In genomic region chr4:123916748-123917547, GRCm38 (mm10) we compare ENCODE assay signal across 8 mouse cellular contexts. TPM values are rescaled to one million over a fixed set of nuclear protein-coding genes. Genes with fewer than 3 reads are reported as not detected.
DNase-seq lines count a peak whose midpoint lies in the region; ATAC-seq lines count a peak whose summit lies in the region.

Gene Rragc (plus strand): TSS chr4:123917446.

- H3K27ac ChIP-seq in heart, embryonic 13.5 days (replicated peaks), result peak within 1 kb of the TSS; percentile 92
- peak within 1 kb of the TSS; percentile 91 for H3K27ac ChIP-seq in liver, embryonic 12.5 days
- H3K27ac ChIP-seq in stomach, embryonic 15.5 days, result peak within 1 kb of the TSS; percentile 85

- H3K27me3 ChIP-seq in heart, embryonic 13.5 days (replicated peaks), result no peaks in the 10 kb centered on the region
- no peaks in the 10 kb centered on the region for H3K27me3 ChIP-seq in liver, embryonic 12.5 days (replicated peaks)
- no peaks in the 10 kb centered on the region for H3K27me3 ChIP-seq in stomach, embryonic 15.5 days (replicated peaks)

- peak; percentile 98 for ATAC-seq in erythroid progenitor cell, adult 5-6 weeks (replicated peaks; ENCODE audit: low FRiP score, poor library complexity, severe bottlenecking)
- ATAC-seq in heart, embryonic 13.5 days (ENCODE audit: extremely low read depth, insufficient number of reproducible peaks, low FRiP score, low TSS enrichment), result peak; percentile 98
- ATAC-seq in liver, embryonic 12.5 days, result peak; percentile 98
- peak; percentile 100 for ATAC-seq in stomach, embryonic 15.5 days (ENCODE audit: insufficient read depth, low FRiP score, low read depth)

- peaks cover 42% of the 10 kb centered on the region for H3K36me3 ChIP-seq in heart, embryonic 13.5 days
- peaks cover 37% of the 10 kb centered on the region for H3K36me3 ChIP-seq in liver, embryonic 12.5 days
- H3K36me3 ChIP-seq in stomach, embryonic 15.5 days, result peaks cover 12% of the 10 kb centered on the region

- WGBS in heart, embryonic 13.5 days, result under 1% methylated on average over 49 of the region's 49 CpGs
- WGBS in liver, embryonic 12.5 days (ENCODE audit: insufficient replicate concordance), result under 1% methylated on average over 49 of the region's 49 CpGs
- WGBS in stomach, embryonic 15.5 days, result under 1% methylated on average over 49 of the region's 49 CpGs

- peak within 1 kb of the TSS; percentile 98 for H3K9ac ChIP-seq in heart, embryonic 13.5 days
- peak within 1 kb of the TSS; percentile 95 for H3K9ac ChIP-seq in liver, embryonic 12.5 days
- peak within 1 kb of the TSS; percentile 83 for H3K9ac ChIP-seq in stomach, embryonic 15.5 days

- H3K4me3 ChIP-seq in heart, embryonic 13.5 days, result peak within 1 kb of the TSS; percentile 100
- H3K4me3 ChIP-seq in liver, embryonic 12.5 days, result peak within 1 kb of the TSS; percentile 97
- H3K4me3 ChIP-seq in stomach, embryonic 15.5 days (replicated peaks), result peak within 1 kb of the TSS; percentile 89

- H3K4me2 ChIP-seq in heart, embryonic 13.5 days, result peak within 1 kb of the TSS; percentile 89
- H3K4me2 ChIP-seq in liver, embryonic 12.5 days, result peak within 1 kb of the TSS; percentile 94
- H3K4me2 ChIP-seq in stomach, embryonic 15.5 days, result peak within 1 kb of the TSS; percentile 74

- H3K4me1 ChIP-seq in heart, embryonic 13.5 days, result peaks cover 23% of the 10 kb centered on the region
- peaks cover 27% of the 10 kb centered on the region for H3K4me1 ChIP-seq in liver, embryonic 12.5 days
- peaks cover 14% of the 10 kb centered on the region for H3K4me1 ChIP-seq in stomach, embryonic 15.5 days

- DNase-seq in CD4-positive helper T cell, adult 2 months (ENCODE audit: low read depth, low spot score), result peak; percentile 98
- DNase-seq in brain, embryonic 18.5 days (ENCODE audit: low read depth, low spot score), result peak; percentile 92
- DNase-seq in kidney, postnatal 10 days, result peak; percentile 100
- peak; percentile 100 for DNase-seq in natural killer cell, adult 2 months (ENCODE audit: low spot score in 2 of 2)

- no peaks in the 10 kb centered on the region for H3K9me3 ChIP-seq in heart, embryonic 13.5 days
- H3K9me3 ChIP-seq in liver, embryonic 12.5 days (replicated peaks), result no peaks in the 10 kb centered on the region
- H3K9me3 ChIP-seq in stomach, embryonic 15.5 days, result no peaks in the 10 kb centered on the region

RNA-seq across cellular contexts. Expression of gene Rragc, which starts in this region (rescaled TPM):
- total RNA-seq in erythroid progenitor cell, adult 5-6 weeks (2015; ENCODE audit: low replicate concordance), result 7.5 and 16.2 TPM in 2 replicates
- total RNA-seq in erythroid progenitor cell, adult 5-6 weeks (2017; ENCODE audit: low replicate concordance), result 12.3 and 43.4 TPM in 2 replicates
- polyA plus RNA-seq in heart, embryonic 13.5 days (2015; fragmentation: Nextera tagmentation; extraction: Ambion mirVana), result 38.1 and 40.9 TPM in 2 replicates
- polyA plus RNA-seq in liver, embryonic 12.5 days (2016; fragmentation: Nextera tagmentation; extraction: Ambion mirVana), result 38.4 and 38.8 TPM in 2 replicates
- 50.6 and 50.7 TPM in 2 replicates for polyA plus RNA-seq in stomach, embryonic 15.5 days (2015; fragmentation: Nextera tagmentation; extraction: Ambion mirVana)

Comparison
In these comparisons a context has a peak if more than half of its experiments do, and no peak if none do; other contexts are left out.
1. Peak in every context shown above with its lines: DNase-seq, ATAC-seq, H3K4me3 ChIP-seq and H3K27ac ChIP-seq.